Mouse (Mus musculus): ENCODE measurements around the gene Csn1s2b. TPM values are rescaled to one million over a fixed set of nuclear protein-coding genes. Genes with fewer than 3 reads are reported as not detected.

Csn1s2b gene
- polyA plus RNA-seq, 1 experiment: not detected

GRCm38 (mm10) chr5:87825386-87825785 lies 17.5 kb downstream of the Csn1s2b start, which contains the start of gene Prr27:
Prr27 (plus strand) TSS chr5:87825686.
- Histone ChIP-seq H3K79me2 (ENCODE audit: control insufficient read depth, insufficient read depth) (no peaks in the 10 kb centered on the region), H3K4me3 (ENCODE audit: insufficient read depth, poor library complexity, severe bottlenecking) (no peak within 1 kb of the TSS), H3K36me3 (ENCODE audit: control insufficient read depth, insufficient read depth) (no peaks in the 10 kb centered on the region), H3K79me3 (ENCODE audit: low read depth) (no peaks in the 10 kb centered on the region), H3ac (ENCODE audit: control insufficient read depth, insufficient read length, low read depth) (no peak within 1 kb of the TSS), H3K27me3 (ENCODE audit: control insufficient read depth, insufficient read depth, insufficient read length) (no peaks in the 10 kb centered on the region)
- TF ChIP-seq MYOD1 (IDR thresholded peaks at IDR 0.05; ENCODE audit: control insufficient read depth, insufficient read length, low read depth): no peak

- Histone ChIP-seq H3ac (ENCODE audit: control insufficient read depth, insufficient read length, low read depth) (no peak overlapping the region), H3K79me3 (ENCODE audit: low read depth) (no peaks in the 10 kb centered on the region), H3K79me2 (ENCODE audit: control insufficient read depth, insufficient read depth) (no peaks in the 10 kb centered on the region), H3K4me3 (ENCODE audit: insufficient read depth, poor library complexity, severe bottlenecking) (no peak overlapping the region), H3K27me3 (ENCODE audit: control insufficient read depth, insufficient read depth, insufficient read length) (no peaks in the 10 kb centered on the region), H3K36me3 (ENCODE audit: control insufficient read depth, insufficient read depth) (no peaks in the 10 kb centered on the region)
- TF ChIP-seq CTCF (IDR thresholded peaks at IDR 0.05; ENCODE audit: control insufficient read depth, insufficient read depth, insufficient read length) (no peak), MYOD1 (IDR thresholded peaks at IDR 0.05; ENCODE audit: control insufficient read depth, insufficient read length, low read depth) (no peak), FOSL1 (IDR thresholded peaks at IDR 0.05; ENCODE audit: insufficient read depth, low read length, poor library complexity, severe bottlenecking) (no peak), MAX (IDR thresholded peaks at IDR 0.05) (no peak), MYOG (IDR thresholded peaks at IDR 0.05; ENCODE audit: control insufficient read depth, extremely low read depth, insufficient read length) (no peak)
Measured at GRCm38 (mm10) chr5:87855136-87855716, 47.3 kb downstream of the Csn1s2b start.

GRCm38 (mm10) chr5:87870084-87870483 lies 62.2 kb downstream of the Csn1s2b start:
- Histone ChIP-seq H3K4me3 (ENCODE audit: insufficient read depth, poor library complexity, severe bottlenecking) (no peak overlapping the region), H3K79me2 (ENCODE audit: control insufficient read depth, insufficient read depth) (no peaks in the 10 kb centered on the region), H3ac (ENCODE audit: control insufficient read depth, insufficient read length, low read depth) (no peak overlapping the region), H3K36me3 (ENCODE audit: control insufficient read depth, insufficient read depth) (no peaks in the 10 kb centered on the region), H3K27me3 (ENCODE audit: control insufficient read depth, insufficient read depth, insufficient read length) (no peaks in the 10 kb centered on the region), H3K79me3 (ENCODE audit: low read depth) (no peaks in the 10 kb centered on the region)
- no peak for TF ChIP-seq CEBPB (IDR thresholded peaks at IDR 0.05; ENCODE audit: low read depth)
- TF ChIP-seq FOSL1 (IDR thresholded peaks at IDR 0.05; ENCODE audit: insufficient read depth, low read length, poor library complexity, severe bottlenecking): no peak
- TF ChIP-seq USF1 (IDR thresholded peaks at IDR 0.05; ENCODE audit: low read depth): no peak
- TF ChIP-seq MAX (IDR thresholded peaks at IDR 0.05): no peak
- TF ChIP-seq MYOG (IDR thresholded peaks at IDR 0.05; ENCODE audit: control insufficient read depth, extremely low read depth, insufficient read length): no peak

DNA sequence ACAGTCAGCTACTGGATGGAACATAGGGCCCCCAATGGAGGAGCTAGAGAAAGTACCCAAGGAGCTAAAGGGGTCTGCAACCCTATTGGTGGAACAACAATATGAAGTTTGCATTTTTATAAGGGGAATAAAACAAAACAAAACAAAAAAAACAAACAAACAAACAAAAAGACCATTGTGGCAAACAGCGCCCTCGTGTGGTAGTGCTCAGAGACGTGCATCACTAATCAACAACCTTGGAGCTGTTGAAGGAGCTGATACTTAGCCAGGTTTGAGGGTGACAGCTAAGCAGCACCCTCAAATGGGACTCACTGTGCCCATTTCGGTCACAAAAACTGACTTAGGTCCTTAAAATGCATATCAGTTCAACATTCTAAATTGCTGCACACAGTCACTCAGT lies 63.5 kb downstream of the Csn1s2b start:
- Histone ChIP-seq H3ac (ENCODE audit: control insufficient read depth, insufficient read length, low read depth) (no peak overlapping the region), H3K36me3 (ENCODE audit: control insufficient read depth, insufficient read depth) (no peaks in the 10 kb centered on the region), H3K79me2 (ENCODE audit: control insufficient read depth, insufficient read depth) (no peaks in the 10 kb centered on the region), H3K79me3 (ENCODE audit: low read depth) (no peaks in the 10 kb centered on the region), H3K4me3 (ENCODE audit: insufficient read depth, poor library complexity, severe bottlenecking) (no peak overlapping the region), H3K27me3 (ENCODE audit: control insufficient read depth, insufficient read depth, insufficient read length) (no peaks in the 10 kb centered on the region)
- no peak for TF ChIP-seq MAX (IDR thresholded peaks at IDR 0.05)
- TF ChIP-seq CTCF (IDR thresholded peaks at IDR 0.05; ENCODE audit: control insufficient read depth, insufficient read depth, insufficient read length): no peak
- TF ChIP-seq MYOG (IDR thresholded peaks at IDR 0.05; ENCODE audit: control insufficient read depth, extremely low read depth, insufficient read length): no peak
- no peak for TF ChIP-seq USF1 (IDR thresholded peaks at IDR 0.05; ENCODE audit: low read depth)
- TF ChIP-seq MYOD1 (IDR thresholded peaks at IDR 0.05; ENCODE audit: control insufficient read depth, insufficient read length, low read depth): no peak
- TF ChIP-seq FOSL1 (IDR thresholded peaks at IDR 0.05; ENCODE audit: insufficient read depth, low read length, poor library complexity, severe bottlenecking): no peak
- TF ChIP-seq CEBPB (IDR thresholded peaks at IDR 0.05; ENCODE audit: low read depth): no peak

Other genes with a start within 250 kb of the Csn1s2b start
- gene Sult1d1, start 239.1 kb upstream of the Csn1s2b start, polyA plus RNA-seq (2012; fragmentation: generic; extraction: Trizol): not detected
- gene Sult1e1, start 216.5 kb upstream of the Csn1s2b start, polyA plus RNA-seq (2012; fragmentation: generic; extraction: Trizol): not detected
- gene Csn1s1, start 141.9 kb upstream of the Csn1s2b start, polyA plus RNA-seq (2012; fragmentation: generic; extraction: Trizol): not detected
- not detected for gene Csn2, start 108.5 kb upstream of the Csn1s2b start, polyA plus RNA-seq (2012; fragmentation: generic; extraction: Trizol)
- gene Csn1s2a, start 33.5 kb upstream of the Csn1s2b start, polyA plus RNA-seq (2012; fragmentation: generic; extraction: Trizol): not detected
- not detected for gene Prr27, start 17.6 kb downstream of the Csn1s2b start, polyA plus RNA-seq (2012; fragmentation: generic; extraction: Trizol)
- gene Odam, start 76.9 kb downstream of the Csn1s2b start, polyA plus RNA-seq (2012; fragmentation: generic; extraction: Trizol): not detected
- gene Csn3, start 117.5 kb downstream of the Csn1s2b start, polyA plus RNA-seq (2012; fragmentation: generic; extraction: Trizol): 0.83 TPM
- not detected for gene 2310003L06Rik, start 161.4 kb downstream of the Csn1s2b start, polyA plus RNA-seq (2012; fragmentation: generic; extraction: Trizol)
- not detected for gene Gm28434, start 161.4 kb downstream of the Csn1s2b start, polyA plus RNA-seq (2012; fragmentation: generic; extraction: Trizol)
- gene Cabs1, start 171.4 kb downstream of the Csn1s2b start, polyA plus RNA-seq (2012; fragmentation: generic; extraction: Trizol): not detected
- not detected for gene Smr3a, start 194.5 kb downstream of the Csn1s2b start, polyA plus RNA-seq (2012; fragmentation: generic; extraction: Trizol)

Data from C2C12 (cell line).